Mouse (Mus musculus) hindbrain, embryonic 10.5 days (tissue): ENCODE measurements at regions not wholly inside any gene's neighbourhood (a gene's known extent, or its start where the extent isn't known, plus 50 kb on each side); places are given as distances from the start of the nearest gene placed in this dataset.

ENCODE experiments used
- DNase-seq: peaks from one replicate; pipeline ENCODE4 v3.0.0-alpha.2; 2017; ENCODE audit warnings: low spot score
- H3K27ac ChIP-seq: fragments of 300-500 bp; sonication (generic); 2 replicates; pipeline ENCODE4 v1.5.1; 2016; ENCODE audit warnings: mild to moderate bottlenecking, moderate library complexity
- H3K27me3 ChIP-seq: fragments of 300-500 bp; sonication (generic); 2 replicates; pipeline ENCODE4 v1.6.1; 2016; ENCODE audit warnings: mild to moderate bottlenecking; ENCODE audit not compliant: poor library complexity, insufficient read depth, severe bottlenecking
- H3K36me3 ChIP-seq: fragments of 300-500 bp; sonication (generic); 2 replicates; pipeline ENCODE4 v1.6.1; 2016; ENCODE audit warnings: mild to moderate bottlenecking, moderate library complexity
- H3K4me1 ChIP-seq: fragments of 300-500 bp; sonication (generic); replicated peaks from 2 replicates; pipeline ENCODE4 v1.6.1; 2016; ENCODE audit warnings: mild to moderate bottlenecking
- H3K4me3 ChIP-seq: fragments of 300-500 bp; sonication (generic); 2 replicates; pipeline ENCODE4 v1.5.1; 2016; ENCODE audit warnings: mild to moderate bottlenecking, moderate library complexity
- H3K9me3 ChIP-seq: fragments of 300-500 bp; sonication (generic); 2 replicates; pipeline ENCODE4 v1.6.1; 2016; ENCODE audit warnings: mild to moderate bottlenecking, moderate library complexity
- WGBS: fragments of 180-500 bp; shearing (Covaris S2); methylation state at CpG from one replicate; pipeline ENCODE4 v1.1.7; 2016; 5-methylcytosine and 5-hydroxymethylcytosine counted together

DNA sequence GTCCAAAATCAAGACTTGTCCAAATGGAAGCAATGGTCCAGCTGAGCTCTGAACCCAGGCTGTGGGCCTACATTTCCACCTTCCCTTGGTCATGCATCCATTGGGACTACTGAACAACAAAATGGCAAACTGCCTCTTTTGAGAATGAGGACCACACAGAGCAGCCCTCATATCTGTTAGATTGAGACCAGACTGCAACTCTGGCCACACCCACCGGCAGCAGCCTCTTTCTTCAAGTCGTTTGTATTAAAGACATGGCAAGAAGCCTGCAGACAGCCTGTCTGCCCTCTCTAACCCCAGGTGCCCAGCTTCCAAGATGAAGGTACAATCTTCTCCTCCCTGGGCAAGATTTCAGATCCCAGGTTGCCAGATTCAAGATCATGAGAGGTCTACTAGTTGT lies 51.8 kb upstream of the St6galnac3 start:
- 81% methylated on average over 2 of the region's 2 CpGs for WGBS
- no peaks in the 10 kb centered on the region for H3K36me3 ChIP-seq
- H3K9me3 ChIP-seq: no peaks in the 10 kb centered on the region
- no peak overlapping the region for H3K27ac ChIP-seq
- no peaks in the 10 kb centered on the region for H3K27me3 ChIP-seq
- H3K4me3 ChIP-seq: no peak overlapping the region
- H3K4me1 ChIP-seq: no peaks in the 10 kb centered on the region
- no peak for DNase-seq

DNA sequence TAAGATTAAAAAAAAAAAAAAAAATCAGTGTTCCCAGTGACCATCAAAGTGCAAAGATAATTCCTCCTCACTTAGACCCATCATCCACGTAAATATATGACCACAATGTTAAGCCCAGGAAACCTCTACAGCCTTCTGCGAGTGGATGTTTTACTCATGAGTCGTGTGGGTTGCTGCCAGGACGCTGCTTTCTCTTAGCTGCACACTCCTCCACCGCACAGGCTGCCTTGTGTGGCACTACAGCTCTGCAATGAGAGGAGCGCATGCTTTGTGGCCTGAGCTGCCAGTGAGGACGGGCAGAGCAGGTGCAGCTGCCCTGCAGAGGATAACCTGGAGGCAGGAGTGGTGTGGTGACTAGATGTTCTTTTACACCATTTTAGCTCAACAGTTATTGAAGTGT lies 53.4 kb upstream of the St6galnac3 start:
- 88% methylated on average over 7 of the region's 7 CpGs for WGBS
- no peaks in the 10 kb centered on the region for H3K36me3 ChIP-seq
- H3K27ac ChIP-seq: no peak overlapping the region
- no peak overlapping the region for H3K4me3 ChIP-seq
- H3K9me3 ChIP-seq: no peaks in the 10 kb centered on the region
- H3K27me3 ChIP-seq: no peaks in the 10 kb centered on the region
- peaks cover 9% of the 10 kb centered on the region for H3K4me1 ChIP-seq
- no peak for DNase-seq

DNA sequence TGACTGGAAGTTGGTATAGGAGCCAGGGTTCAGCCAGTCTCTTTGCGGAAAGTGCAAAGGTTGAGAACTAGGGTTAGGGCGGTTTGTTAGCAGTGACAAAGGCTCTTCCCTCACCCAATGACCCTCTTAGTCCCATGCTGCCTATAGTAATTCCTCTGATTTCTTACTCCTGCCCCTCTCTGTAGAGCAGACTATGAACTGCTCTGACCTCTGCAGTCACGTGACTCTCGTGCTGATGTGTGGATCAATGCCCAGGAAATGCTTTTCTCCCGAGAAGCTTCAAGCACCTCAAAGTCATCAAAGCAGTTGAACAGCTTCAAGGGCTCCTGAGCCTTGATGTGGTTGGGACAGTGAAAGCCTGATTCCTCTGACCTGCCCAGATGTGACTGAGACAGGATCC lies 57.5 kb upstream of the St6galnac3 start:
- no peak overlapping the region for H3K27ac ChIP-seq
- no peaks in the 10 kb centered on the region for H3K27me3 ChIP-seq
- H3K36me3 ChIP-seq: no peaks in the 10 kb centered on the region
- H3K4me3 ChIP-seq: no peak overlapping the region
- H3K9me3 ChIP-seq: no peaks in the 10 kb centered on the region
- WGBS: 59% methylated on average over 5 of the region's 5 CpGs
- DNase-seq: no peak
- H3K4me1 ChIP-seq: peaks cover 11% of the 10 kb centered on the region

DNA sequence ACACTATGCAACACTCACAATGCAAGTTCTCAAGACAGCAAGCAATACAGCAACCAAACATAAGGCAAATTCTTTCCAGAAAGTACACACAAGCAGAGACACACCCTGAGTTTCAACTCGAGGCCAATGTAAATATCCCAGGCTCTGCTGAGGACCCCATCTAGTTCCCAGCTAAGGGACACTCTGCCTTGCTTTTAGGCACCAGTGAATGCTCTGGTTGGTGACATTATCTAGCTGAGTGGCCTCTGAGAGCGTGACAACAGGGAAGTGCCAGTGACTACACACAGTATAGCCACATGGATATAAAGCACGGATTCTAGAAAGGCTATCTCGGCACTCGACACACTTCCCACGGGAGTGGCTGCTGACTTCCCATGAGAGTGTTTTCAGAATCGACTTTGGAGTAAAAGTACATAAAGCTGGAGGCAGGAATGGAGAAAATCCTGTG lies 58.3 kb upstream of the St6galnac3 start:
- H3K4me3 ChIP-seq: no peak overlapping the region
- no peak for DNase-seq
- 80% methylated on average over 7 of the region's 7 CpGs for WGBS

DNA sequence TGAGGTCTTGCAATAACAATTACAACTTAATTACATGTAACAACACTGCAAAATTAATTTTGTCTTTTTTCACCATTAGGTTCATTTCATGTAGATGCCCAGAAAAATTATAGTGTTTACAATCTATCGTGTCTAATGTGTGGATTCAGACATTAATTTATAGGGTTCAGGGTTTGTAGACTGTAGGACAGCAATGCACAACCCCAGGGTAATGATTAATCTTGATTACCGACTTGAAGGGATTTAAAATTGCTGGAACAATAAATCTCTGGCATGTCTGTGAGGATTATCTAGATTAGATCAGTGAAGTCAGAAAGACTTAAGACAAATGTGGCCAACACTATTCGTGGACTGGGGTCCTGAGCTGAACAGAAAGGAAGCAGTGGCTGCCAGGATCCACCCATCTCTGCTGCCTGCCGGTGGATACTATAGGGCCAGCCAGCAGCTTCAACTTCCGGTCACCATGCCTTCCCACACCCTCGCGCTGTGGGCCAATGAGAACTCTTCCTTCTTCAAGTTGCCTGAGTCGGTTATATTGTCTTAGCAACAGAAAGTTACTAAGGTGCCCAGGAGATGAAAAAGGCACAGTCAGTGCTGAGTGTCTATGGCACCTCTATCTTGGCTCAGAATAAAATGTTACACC lies 59.1 kb upstream of the St6galnac3 start:
- Histone ChIP-seq H3K36me3 (no peaks in the 10 kb centered on the region), H3K27me3 (no peaks in the 10 kb centered on the region), H3K4me1 (peaks cover 11% of the 10 kb centered on the region), H3K27ac (no peak overlapping the region), H3K4me3 (no peak overlapping the region), H3K9me3 (no peaks in the 10 kb centered on the region)
- WGBS: 84% methylated on average over 8 of the region's 8 CpGs
- no peak for DNase-seq

More for the DNA sequence above, 58.3 kb upstream of the St6galnac3 start:
- peaks cover 11% of the 10 kb centered on the region for H3K4me1 ChIP-seq
- H3K36me3 ChIP-seq: no peaks in the 10 kb centered on the region
- H3K9me3 ChIP-seq: no peaks in the 10 kb centered on the region
- H3K27ac ChIP-seq: no peak overlapping the region
- H3K27me3 ChIP-seq: no peaks in the 10 kb centered on the region

DNA sequence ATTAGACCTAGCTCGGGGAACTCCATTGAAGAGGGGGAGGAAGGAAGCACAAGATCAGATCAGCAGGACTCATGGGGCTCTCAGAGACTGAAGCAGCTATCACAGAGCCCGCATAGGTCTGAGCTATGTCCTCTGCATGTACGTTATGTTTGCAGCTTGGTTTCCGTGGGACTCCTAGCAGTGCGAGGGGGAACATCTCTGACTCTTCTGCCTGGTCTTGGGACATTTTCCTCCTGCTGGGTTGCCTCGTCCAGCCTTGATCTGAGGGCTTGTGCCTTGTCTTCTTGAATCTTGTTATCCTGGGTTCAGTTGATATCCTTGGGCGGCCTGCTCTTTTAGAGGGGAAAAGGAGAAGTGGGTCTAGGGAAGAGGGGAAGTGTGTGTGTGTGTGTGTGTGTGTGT lies 53.6 kb upstream of the Asb17 start:
- Histone ChIP-seq H3K27me3 (no peaks in the 10 kb centered on the region), H3K4me1 (0 out of 2 replicates have a peak, but pooled peaks cover 5% of the 10 kb centered on the region), H3K9me3 (no peaks in the 10 kb centered on the region), H3K27ac (no peak overlapping the region), H3K36me3 (no peaks in the 10 kb centered on the region), H3K4me3 (no peak overlapping the region)
- WGBS: 89% methylated on average over 7 of the region's 7 CpGs
- no peak for DNase-seq

DNA sequence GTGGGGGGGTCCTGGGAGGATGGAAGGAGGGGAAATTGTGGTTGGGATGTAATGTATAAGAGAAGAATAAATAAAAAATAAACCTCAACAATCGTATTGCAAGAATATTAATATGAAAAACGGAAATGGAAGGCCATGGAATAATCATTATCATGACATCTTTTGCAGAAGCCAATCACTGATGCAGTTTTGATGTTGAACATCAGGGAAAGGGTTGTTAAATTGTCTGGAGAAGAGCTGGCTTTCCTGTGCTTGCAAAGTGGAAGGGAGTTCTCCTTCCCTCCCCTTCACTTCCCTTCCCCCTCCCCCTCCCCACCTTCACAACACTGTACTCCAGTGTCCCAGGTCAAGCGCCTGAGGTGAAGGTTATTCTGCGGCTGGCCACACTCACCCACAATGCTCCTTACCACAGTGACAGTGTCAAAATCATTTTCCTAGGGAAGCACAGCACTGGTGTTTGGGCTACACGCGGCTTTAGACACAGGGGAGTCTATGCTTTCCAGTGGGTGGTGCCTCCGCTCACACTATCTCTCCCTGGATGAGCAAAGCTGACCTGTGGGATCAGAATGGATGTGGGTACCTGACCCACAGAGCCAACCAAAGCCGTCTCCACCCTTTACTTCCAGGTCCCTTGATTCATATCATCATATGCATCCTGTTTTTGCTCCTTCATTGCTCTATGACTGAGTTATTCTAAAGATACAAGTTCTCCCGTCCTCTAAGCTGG lies 53.0 kb upstream of the Asb17 start:
- DNase-seq: no peak
- Histone ChIP-seq H3K4me1 (0 out of 2 replicates have a peak, but pooled peaks cover 5% of the 10 kb centered on the region), H3K4me3 (no peak overlapping the region), H3K27me3 (no peaks in the 10 kb centered on the region), H3K27ac (peak overlapping the region; percentile 57; the same call in 1 of the 2 replicates), H3K36me3 (no peaks in the 10 kb centered on the region), H3K9me3 (no peaks in the 10 kb centered on the region)
- 83% methylated on average over 9 of the region's 9 CpGs for WGBS

DNA sequence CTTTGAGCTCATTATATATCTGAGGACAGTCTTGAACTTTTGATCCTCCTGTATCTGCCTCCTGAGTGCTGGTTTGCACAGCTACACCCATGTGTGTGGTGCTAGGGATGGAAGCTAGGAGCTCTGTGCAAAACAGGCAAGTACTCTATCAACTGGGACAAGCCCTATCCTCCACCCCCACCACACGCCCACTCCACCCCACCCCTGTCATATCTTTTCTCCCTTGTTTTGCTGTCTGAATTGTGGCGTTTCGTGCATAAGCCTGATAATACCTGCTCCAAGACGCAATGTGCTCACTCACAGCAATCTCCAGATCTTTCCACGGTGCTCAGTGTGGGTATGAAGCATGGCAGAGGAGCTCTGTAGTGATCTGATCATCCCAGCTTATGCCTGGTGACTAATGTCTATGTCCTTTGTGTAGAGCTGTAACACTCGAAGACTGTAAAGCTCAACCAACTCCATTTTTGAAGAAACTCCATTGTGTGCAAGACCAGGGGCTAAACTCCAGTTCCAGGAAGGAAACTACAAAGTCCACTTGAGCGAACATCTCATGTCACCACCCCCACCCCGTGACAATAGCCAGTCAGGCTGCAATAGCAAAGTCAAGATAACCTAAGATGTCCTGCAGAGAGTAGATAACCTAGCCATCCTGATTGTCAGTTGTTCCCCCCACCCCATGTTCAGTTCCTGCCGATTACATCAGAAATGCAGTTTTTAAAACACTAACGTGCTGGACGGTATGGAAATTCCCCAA lies 52.2 kb upstream of the Asb17 start:
- 86% methylated on average over 11 of the region's 11 CpGs for WGBS
- H3K36me3 ChIP-seq: no peaks in the 10 kb centered on the region
- H3K4me3 ChIP-seq: no peak overlapping the region
- DNase-seq: no peak
- 0 out of 2 replicates have a peak, but pooled peaks cover 5% of the 10 kb centered on the region for H3K4me1 ChIP-seq
- 0 out of 2 replicates have a peak overlapping the region, but pooled peaks have one; percentile 57 for H3K27ac ChIP-seq
- no peaks in the 10 kb centered on the region for H3K9me3 ChIP-seq
- no peaks in the 10 kb centered on the region for H3K27me3 ChIP-seq

DNA sequence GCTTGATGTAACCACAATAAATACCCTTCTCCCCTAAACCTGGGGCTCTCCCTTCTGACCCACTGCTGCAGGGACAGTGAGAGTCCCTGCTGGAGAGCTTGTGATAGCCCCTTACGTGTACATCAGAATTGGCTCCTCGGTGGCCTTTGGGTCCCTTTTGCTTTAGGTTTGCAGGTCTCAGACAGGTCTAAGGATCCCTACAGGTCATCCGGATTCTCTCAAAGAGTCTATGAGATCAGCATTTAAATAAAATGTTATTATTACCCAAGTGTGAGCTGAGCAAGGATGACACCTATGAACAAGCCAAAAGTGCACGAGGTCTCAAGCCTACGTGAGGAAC lies 51.7 kb upstream of the Asb17 start:
- 88% methylated on average over 5 of the region's 5 CpGs for WGBS
- 0 out of 2 replicates have a peak, but pooled peaks cover 5% of the 10 kb centered on the region for H3K4me1 ChIP-seq
- no peak for DNase-seq
- 0 out of 2 replicates have a peak overlapping the region, but pooled peaks have one; percentile 53 for H3K27ac ChIP-seq
- H3K4me3 ChIP-seq: no peak overlapping the region
- no peaks in the 10 kb centered on the region for H3K9me3 ChIP-seq
- no peaks in the 10 kb centered on the region for H3K36me3 ChIP-seq
- H3K27me3 ChIP-seq: no peaks in the 10 kb centered on the region
